Mouse (Mus musculus): Measurements from ENCODE around the gene Gm9817.
"Not testable (repeated sequence)": the region's sequence is repeated elsewhere in the genome, so short reads cannot be mapped to it uniquely, and the experiment has no call there.

Gene Gm9817

DNA sequence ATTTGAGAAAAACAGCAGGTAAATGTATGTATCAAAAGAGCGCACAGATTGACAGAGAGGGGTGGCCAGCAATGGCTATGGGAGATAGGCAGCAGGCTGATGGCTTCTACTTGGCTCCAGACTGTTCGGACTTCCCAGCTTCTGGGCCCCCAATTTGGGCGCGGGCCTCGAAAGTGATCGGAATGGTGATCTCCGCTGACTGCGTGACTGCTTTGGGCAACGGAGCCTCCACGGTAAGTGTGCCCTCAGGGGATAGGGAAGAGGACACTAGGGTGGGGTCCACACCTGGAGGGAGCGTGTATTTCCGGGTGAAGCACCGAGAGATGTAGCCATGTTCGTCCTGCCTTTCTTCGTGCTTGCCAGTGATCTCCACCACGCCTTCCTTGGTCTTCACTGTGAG, at the start of gene Gm9817:
Gene Gm9817, plus strand, starts transcription at position 301 of the 400 bp plus-strand sequence.
- not testable (repeated sequence) for DNase-seq (ENCODE audit: low spot score)

DNA sequence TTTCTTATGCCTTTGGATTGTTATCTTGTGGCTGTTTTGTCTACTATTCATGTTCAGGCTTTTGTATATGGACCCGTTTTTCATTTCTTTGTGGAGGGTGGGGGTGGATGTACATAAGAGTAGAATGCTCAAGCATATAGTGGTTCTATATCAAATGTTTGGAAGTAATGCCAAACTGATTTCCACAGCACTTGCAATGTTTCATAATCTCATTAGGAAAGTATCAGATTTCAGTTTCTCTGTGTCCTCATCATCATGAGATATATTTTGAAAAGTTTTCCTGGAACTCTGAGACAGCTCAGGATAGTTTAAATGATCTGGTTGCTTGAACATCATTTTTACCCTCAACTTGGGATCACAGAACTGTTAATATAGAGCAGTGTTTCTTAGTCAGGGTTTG, 48.7 kb upstream of the Gm9817 start:
- no peak for DNase-seq (ENCODE audit: low spot score)

DNA sequence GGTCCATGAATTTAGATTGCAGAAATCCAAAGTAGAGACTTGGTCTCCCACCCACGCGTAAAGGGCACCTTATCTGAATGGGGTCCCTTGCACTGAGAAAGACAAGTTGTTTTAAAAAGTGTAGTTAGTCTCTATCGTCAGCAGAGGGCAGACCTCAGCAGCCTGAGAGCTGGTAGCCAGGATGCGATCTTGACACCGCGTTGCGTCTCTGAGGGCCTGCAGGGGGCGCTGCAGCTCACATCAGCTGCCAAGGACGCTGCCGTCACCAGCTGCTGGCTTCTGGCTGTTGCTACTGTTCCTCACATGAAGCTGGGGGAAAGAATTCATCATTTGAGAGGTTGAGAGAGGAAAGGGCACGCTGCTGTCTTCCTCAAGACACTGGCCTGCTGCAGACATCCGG, 47.7 kb upstream of the Gm9817 start:
- peak; percentile 89 for DNase-seq (ENCODE audit: low spot score)

DNA sequence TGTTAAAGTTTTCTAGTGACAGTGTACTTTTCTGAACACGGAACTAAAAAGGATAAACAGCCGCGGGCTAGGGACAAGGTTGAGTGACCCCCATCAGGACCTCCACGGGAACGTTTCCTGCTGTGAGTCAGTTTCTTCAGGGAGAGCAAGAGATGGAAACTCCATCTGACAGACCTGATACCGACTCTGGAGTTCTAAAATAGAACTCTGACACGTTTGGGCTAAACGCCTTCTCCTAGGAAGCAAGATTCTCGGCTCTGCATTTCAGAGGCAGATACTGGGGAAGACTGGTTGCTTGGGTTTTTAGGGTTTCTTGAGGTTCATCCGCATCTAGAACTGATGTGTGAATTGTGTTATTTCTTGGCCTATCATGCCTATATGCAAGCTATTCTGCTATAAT, 47.2 kb upstream of the Gm9817 start:
- DNase-seq (ENCODE audit: low spot score) = peak; percentile 32

DNA sequence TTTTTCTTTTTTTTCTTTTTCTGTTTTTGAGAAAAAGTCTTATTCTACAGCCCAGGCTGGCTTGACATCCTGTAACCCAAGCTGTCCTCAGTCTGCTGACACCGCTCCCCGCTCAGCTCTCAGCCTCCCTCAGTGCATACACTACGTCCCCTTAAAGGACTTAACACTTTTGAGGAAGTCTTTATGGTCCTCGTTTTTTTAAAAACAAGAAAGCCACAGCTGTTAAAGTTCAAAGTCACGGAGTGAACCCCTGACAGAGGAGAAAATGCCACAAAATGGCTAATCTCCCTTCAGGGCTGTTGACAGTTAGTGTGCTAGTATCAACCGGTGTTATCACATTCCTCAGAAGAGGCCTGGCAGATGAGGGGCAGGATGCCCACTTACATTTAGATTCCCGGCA, 46.7 kb upstream of the Gm9817 start:
- DNase-seq (ENCODE audit: low spot score) = no peak

DNA sequence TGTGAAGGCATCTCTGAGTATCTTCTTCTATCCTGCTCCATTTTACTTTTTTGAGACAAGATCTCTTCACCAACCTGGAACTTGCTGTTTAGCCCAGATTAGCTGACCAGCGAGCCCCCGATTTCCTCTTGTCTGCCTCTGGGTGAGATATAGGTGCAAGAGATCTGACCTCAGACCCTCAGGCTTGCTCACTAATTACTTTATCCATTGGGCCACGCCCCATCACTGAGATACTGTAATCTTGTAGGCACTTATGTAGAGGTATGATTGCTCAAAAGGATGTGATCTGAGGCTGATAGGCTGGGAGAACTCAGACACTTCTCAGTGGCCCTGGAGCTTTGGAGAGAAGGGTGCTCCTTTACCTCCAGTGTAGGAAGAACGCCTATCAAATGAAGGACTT, 46.0 kb upstream of the Gm9817 start:
- no peak for DNase-seq (ENCODE audit: low spot score)

DNA sequence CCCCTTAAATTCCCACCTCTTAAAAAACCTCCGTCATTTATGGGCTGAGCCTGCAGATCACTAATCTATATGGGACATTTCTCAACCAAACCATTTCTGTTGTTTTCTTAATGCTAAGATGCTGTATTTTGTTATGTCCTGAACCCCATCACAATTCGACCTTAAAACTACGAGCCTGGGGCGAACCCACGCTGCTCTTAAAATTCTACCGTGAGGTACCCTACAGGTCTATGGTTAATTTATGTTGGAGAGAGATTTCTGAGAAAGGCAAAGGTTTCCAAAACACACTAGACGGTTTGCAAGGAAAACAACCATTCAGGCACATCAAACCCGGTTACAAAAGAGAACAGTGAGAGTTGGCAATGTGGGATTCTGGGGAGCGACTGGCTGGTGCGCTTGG, 45.1 kb upstream of the Gm9817 start:
- DNase-seq (ENCODE audit: low spot score) = no peak

DNA sequence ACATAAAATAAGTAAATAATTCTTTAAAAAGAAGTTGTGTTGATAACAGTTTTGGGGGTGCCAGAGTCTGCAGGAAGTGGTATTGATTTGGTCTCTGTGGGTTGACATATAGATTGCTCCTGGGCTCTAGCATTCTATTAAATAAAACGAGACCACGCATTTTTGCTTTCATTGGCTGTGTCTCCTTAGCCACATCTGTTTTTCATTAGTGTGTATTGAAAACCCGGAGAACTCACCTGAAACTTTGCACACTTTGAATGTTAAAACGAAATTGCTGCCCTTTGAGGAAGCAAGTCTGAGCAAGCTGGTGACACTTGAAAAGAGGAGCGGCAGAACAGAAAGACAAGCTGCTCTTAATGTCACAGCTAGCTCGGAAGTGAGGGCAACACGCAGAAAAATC, 43.7 kb upstream of the Gm9817 start:
- no peak for DNase-seq (ENCODE audit: low spot score)

DNA sequence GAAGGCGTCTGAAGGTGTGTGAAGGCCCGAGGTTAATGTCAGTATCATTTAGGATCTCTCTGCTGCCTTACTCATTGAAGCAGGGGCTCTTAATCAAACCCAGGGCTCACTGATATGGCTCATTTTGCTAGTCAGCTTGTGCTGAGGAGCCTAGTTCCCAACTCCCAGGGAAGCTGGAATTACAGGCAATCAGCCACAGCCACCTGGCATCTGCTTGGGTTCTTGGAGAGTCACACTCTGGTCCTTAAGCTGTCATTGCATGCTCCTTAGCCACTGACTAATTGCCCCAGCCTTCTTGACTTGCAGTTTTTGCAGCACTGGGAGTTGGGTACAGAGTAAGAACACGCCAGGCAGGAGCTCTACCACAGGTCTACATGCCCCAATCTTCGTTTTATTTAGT, 42.1 kb upstream of the Gm9817 start:
- DNase-seq (ENCODE audit: low spot score) = no peak

DNA sequence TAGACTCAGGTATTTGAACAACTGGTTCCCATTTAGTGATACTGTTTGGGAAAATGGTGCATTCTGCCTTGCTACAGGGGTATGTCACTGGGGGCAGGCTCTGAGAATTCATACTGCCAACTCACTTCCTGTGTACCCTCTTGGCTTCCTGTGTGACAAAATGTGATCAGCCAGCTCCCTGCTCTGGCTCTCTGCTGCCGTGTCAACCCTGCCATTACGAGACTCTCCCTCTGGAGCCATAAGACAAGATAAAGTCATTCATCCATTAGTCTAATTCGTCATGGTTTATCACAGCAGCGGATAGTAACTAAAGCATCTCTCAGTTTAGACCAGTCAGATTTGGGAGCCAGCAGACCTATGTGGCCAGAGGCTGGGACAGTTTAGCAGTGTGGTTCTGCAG, 38.3 kb upstream of the Gm9817 start:
- DNase-seq (ENCODE audit: low spot score) = no peak

DNA sequence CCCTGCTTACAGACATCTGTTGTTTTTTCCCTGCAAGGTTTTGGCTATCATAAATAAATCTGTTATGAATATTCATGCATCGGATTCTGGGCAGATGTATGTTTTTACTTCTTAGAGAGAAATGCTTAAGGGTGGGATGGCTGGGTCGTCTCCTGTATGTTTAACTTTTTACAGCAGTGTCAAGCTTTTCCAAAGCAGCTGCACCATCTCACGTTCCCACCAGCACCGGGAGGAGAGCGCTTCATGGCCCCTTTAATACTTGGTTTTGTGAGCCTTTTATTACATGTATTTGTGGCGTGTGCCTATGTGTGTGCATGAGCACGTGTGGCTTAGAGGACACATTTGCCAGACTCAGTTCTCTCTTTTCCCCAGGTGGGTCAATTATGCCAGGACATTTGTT, 37.8 kb upstream of the Gm9817 start:
- no peak for DNase-seq (ENCODE audit: low spot score)

DNA sequence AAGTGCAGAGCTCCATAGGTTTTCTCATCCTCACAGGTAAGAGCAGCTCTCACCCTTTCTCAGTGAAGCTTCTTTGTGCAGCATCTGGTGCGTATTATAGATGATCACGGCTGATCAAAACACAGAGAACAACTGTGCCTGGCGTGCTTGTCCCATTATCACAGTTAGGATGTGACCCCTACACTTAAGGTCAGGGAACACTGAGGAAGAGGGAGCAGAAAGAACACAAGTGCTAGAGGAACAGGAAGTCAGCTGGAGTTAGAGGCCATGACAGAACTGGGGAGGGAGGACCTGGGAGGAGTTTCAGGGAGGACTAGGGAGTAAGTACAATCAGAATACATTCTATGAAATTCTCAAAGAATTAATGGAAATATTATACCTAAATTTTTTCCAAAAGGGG, 35.0 kb upstream of the Gm9817 start:
- DNase-seq (ENCODE audit: low spot score) = no peak

DNA sequence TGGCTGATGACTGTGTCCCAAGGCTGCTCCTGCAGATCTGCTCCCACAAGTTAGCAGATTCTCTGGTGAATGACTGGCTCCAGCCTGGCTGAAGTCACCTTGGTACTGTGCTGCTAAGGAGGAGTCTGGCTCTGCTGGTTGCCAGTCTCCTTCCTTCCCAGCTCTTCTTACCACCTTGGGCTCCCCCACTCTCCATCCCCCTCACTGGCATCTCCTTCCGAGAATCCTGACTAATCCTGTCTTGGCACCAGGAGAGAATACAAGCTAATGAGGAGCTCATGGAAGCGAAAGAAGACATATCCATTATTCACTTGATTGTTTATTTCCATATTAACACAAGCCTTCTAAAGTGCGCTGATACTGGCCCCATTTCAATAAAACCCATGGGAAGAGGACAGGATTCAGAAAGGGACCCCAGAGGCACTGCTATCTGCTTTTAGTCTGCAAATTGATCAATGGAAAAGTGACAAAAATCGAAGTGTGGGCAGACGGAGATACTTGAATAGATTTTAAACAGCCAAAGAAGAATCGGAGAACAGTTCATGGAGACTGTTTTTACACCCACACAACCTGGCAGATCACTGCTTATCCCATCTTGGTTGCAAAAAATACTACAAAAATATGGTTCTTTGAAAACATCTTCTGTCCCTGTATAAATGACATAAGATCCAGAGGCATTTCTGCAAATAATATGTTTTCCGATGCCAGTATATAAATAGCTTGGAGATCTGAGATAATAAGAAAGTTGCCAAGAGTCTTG, 29.1 kb upstream of the Gm9817 start:
- DNase-seq (ENCODE audit: low spot score) = no peak

DNA sequence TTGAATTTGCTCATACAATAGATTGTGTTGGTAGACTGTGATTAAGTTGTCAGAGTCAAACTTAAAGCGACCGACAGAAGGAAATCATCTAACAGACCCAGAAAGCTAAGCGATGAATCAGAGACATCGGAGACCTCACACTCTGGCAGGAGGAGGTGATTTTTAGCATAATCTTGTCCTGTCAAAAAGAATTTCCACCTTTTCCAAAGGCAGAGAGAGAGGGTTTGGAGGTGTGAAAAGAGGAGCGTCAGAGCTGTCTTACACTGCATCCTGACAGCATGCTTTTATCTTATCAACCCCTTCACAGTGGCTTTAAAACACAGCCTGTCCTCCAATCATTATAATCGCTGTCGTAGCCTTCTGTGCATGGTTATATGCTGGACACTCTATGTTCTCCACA, 25.7 kb upstream of the Gm9817 start:
- DNase-seq (ENCODE audit: low spot score) = no peak

DNA sequence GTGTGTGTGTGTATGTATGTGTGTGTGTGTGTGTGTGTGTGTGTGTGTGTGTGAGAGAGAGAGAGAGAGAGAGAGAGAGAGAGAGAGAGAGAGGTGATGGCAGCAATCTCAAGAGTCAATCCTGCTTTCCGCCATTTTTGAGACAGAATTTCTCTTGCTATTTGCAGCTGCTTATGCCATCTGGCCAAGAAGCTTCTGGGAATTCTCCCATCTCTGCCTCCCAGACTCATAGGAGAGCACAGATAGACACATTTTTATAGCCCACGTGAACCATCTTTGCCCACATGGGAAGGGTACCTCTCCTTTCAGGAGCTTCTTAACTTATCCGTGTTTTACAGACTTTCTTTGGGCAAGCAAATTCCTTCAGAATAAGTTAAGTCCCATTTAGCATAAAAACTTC, 24.6 kb upstream of the Gm9817 start:
- no peak for DNase-seq (ENCODE audit: low spot score)

DNA sequence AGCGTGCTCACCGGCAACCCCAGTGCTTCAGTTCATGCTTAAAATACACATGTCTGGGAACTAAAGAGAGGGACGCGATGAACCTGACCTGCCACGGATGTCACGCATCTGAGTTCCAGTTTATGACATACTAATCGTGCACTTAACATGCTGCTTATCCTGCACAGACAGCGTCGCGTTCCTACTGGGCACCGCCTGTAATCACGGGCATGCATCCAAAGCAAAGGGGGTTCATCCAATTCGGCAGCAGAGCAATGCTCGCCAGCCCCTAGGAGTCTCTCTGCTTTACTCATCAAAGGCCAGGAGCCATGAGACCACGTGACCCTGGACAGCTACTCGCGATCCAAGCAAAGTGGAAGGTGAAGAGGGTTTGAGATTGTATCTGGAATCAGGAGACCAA, 19.3 kb upstream of the Gm9817 start:
- no peak for DNase-seq (ENCODE audit: low spot score)

DNA sequence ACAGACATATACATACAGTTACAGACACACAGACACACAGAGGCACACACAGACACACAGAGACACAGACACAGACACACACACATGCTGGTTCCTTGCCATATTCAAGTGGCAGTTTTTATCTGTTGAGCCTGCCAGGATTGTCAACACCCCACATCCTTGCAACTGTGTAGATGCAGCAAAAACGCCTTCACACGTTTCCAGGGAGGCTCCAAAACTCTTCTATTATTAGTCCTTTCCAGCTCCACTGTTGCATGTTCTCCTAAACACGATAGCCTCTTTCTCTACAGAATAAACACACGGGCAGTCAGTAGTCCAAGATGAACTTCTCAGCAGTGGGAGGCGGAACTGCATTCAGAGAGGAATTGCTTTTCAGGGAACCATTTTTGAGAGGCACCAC, 15.3 kb upstream of the Gm9817 start:
- no peak for DNase-seq (ENCODE audit: low spot score)

DNA sequence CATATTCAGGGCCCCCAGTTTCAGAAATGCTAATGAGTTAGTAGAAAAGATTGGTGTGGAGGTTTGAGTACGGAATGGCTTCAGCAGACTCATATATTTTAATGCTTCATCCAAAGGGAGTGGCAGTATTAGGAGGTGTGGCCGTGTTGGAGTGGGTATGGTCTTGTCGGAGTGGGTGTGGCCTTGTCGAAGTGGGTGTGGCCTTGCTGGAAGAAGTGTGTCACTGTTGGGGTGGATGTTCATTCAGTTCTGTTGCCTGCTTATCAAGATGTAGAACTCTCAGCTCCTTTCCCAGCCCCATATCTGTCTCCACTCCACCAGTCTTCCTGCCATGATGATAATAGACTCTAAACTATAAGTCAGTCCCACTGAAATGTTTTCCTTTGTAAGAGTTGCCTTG, 13.5 kb upstream of the Gm9817 start:
- DNase-seq (ENCODE audit: low spot score) = no peak

DNA sequence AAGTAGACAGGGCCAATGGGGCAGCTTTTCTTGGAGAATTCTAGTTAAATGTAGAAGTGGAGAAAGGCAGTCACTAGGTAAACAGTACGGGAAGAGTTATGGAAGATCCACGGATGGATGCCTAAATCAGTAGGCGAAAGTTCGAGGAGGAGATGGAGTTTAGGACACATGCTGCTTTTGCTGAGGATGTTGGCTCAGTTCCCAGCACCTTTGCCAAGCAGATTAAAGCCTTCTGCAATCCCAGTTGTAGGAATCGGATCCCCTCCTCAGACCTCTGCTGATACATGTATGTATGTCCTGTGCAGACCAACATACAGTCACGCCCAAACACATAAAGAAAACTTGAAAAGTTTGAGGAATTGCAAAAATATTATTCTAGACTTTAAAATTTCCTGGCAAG, 8.1 kb upstream of the Gm9817 start:
- no peak for DNase-seq (ENCODE audit: low spot score)

DNA sequence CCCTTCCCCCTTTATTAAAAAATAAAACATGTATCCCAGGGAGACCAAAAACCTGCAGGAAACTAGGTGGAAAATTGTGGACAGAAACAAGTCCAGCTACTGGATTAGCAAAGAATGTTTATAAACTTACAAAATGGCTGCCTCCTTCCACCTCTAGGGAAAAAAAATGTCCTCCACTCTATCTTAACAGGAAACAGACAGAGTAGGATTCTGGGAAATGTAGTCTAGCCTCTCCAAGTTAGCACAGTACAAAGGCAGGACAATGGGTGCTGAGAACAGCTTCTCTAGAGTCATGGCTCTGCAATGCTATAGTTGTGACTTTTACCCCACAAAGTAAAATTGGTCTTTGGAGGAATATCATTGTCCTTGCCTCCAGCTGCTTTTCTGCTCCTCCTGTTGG, 3.5 kb upstream of the Gm9817 start:
- no peak for DNase-seq (ENCODE audit: low spot score)

DNA sequence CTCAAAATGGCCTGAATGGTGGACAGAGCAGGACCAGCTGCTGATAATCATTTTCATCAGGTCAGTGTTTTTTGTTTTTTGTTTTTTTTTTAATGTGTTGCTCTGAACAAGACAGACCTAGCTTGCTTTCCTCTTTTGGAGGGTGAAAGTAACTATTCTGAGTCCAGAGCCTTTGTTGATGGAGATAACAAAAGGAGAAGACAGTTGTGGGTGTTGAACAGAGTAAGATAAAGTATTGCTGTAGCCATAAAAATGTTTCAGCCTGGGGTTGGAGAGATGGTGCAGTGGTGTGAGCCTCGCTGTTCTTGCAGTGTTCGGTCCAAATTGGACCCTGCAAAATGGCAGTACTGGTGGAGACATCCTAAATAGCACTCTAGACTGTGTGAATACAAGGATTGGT, 2.8 kb upstream of the Gm9817 start:
- DNase-seq (ENCODE audit: low spot score) = no peak

DNA sequence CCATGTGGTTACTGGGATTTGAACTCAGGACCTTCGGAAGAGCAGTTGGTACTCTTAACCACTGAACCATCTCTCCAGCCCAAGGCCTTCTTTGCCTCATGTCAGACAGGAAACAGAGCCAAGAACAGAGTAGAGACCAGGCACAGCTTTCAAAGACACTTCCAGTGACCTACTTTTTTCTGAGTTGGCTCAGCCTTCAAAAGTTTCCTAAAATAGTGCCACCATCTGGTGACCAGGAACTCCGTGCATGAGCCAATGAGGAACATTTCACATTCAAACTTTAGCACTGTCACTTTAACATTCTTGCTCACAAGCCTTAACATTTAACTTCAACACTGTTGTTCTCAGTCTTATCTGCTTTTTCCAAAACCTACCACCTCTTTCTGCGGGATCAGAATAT, 2.3 kb downstream of the Gm9817 start:
- no peak for DNase-seq (ENCODE audit: low spot score)

DNA sequence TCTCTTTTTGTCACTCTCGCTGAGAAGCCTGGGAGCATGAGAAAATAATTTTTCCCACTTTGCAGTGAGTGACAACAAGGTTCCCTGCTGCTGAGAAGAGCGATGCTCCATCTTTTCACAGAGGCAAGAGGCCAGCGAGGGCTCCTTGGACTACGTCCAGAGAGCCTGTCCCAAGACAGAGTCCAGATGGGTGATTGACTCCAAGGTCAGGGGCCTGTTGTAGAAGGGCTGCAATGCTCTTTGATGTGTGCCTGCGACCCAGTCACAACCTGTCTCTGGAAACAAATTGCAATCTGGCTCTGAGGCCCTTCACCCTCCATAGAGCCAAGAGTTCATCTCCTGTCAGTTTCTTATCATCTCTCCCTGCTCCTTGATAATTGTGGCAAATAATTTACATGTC, 5.2 kb downstream of the Gm9817 start:
- no peak for DNase-seq (ENCODE audit: low spot score)

DNA sequence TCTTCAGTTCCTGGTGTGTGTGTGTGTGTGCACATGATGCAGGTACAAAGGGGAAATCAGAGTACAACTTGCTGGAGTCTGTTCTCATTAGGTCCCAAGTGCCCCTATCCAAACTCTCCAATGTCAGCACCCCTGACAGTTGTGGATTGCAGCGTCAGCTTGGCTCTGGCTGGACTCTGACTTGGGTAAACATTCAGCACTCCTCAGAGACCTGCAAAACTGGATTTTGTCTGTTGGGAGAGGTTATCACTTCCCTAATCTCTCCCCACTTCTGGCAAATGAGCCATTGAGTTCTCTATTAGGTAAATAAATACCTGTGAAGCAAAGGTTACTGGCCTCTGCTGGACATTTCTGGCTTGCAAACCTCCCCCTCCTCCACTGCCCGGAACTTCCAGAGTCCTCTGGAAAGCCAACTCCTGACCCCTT, 10.3 kb downstream of the Gm9817 start:
- DNase-seq (ENCODE audit: low spot score) = peak; percentile 73

DNA sequence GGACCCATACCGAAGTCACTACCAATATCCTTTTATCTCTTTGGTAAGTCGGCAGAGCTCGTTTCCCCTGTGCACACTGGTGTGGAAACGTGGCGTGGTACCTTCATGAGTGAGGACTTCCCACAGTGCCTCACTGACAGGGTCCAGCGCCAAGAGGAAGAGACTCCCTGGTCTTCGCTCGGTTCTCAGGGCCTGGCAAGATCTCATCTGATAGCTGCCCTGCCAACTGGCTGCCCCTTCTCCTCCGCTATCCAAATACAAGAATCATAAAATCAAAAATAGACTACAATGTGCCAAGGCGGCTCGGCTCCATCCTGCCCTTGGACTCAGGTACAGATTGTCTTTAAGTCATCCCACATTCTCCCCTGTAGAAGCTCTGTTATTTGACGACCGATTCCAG, 11.4 kb downstream of the Gm9817 start:
- DNase-seq (ENCODE audit: low spot score) = peak; percentile 56

All from urinary bladder, postnatal 14 days (tissue).